ENCODE assay signal across 15 mouse cellular contexts in genomic region chr10:21680789-21681188, GRCm38 (mm10).
DNase-seq lines count a peak whose midpoint lies in the region; ATAC-seq and TF ChIP-seq lines count a peak whose summit lies in the region.
"Had no signal": no experiment of that assay in that cellular context is flagged by ENCODE, and none has a peak within 500 bp of the region (broad histone marks: within the 10 kb centered on the region; RNA-seq: fewer than 3 reads in every experiment).

No protein-coding gene starts in this region.

- TF ChIP-seq EP300 in heart, adult 2 months (IDR thresholded peaks at IDR 0.05; ENCODE audit: insufficient read depth, low read depth, low read length): no peak

- H3K9me3 ChIP-seq in heart, embryonic 11.5 days (replicated peaks; ENCODE audit: control insufficient read depth, low read length): 0 out of 2 replicates have a peak, but pooled peaks cover 2% of the 10 kb centered on the region
- H3K9me3 ChIP-seq in forebrain, embryonic 16.5 days (ENCODE audit: control insufficient read depth, low read length): no peaks in the 10 kb centered on the region
- H3K9me3 ChIP-seq in hindbrain, postnatal 0 days (ENCODE audit: low read length): no peaks in the 10 kb centered on the region
- H3K9me3 ChIP-seq in neural tube, embryonic 13.5 days: no peaks in the 10 kb centered on the region
- no peaks in the 10 kb centered on the region for H3K9me3 ChIP-seq in limb, embryonic 10.5 days (replicated peaks)
- H3K9me3 ChIP-seq: intestine, embryonic 15.5 days; kidney, embryonic 15.5 days; limb, embryonic 15.5 days had no signal

- no peaks in the 10 kb centered on the region; the same call in 1 of the 2 replicates for H3K36me3 ChIP-seq in heart, adult 2 months (ENCODE audit: control insufficient read depth, insufficient read depth, low read length)
- H3K36me3 ChIP-seq in heart, embryonic 11.5 days (ENCODE audit: control insufficient read depth, insufficient read depth, low read length): no peaks in the 10 kb centered on the region
- no peaks in the 10 kb centered on the region for H3K36me3 ChIP-seq in forebrain, embryonic 16.5 days (ENCODE audit: control insufficient read depth, insufficient read depth)
- no peaks in the 10 kb centered on the region for H3K36me3 ChIP-seq in hindbrain, postnatal 0 days (ENCODE audit: insufficient read depth, low read length)
- no peaks in the 10 kb centered on the region for H3K36me3 ChIP-seq in neural tube, embryonic 13.5 days
- H3K36me3 ChIP-seq in limb, embryonic 10.5 days: no peaks in the 10 kb centered on the region
- H3K36me3 ChIP-seq: intestine, embryonic 15.5 days; kidney, embryonic 15.5 days; limb, embryonic 15.5 days had no signal

- H3K9ac ChIP-seq in heart, adult 2 months (ENCODE audit: low read depth, low read length): no peak overlapping the region
- H3K9ac ChIP-seq in heart, embryonic 11.5 days (ENCODE audit: low read depth, low read length): no peak overlapping the region
- no peak overlapping the region for H3K9ac ChIP-seq in forebrain, embryonic 16.5 days (replicated peaks; ENCODE audit: low read depth, low read length)
- H3K9ac ChIP-seq in hindbrain, postnatal 0 days (replicated peaks; ENCODE audit: low read length): no peak overlapping the region
- H3K9ac ChIP-seq in neural tube, embryonic 13.5 days: no peak overlapping the region
- H3K9ac ChIP-seq: intestine, embryonic 15.5 days; kidney, embryonic 15.5 days; limb, embryonic 15.5 days; lung, embryonic 14.5 days had no signal

- H3K79me2 ChIP-seq in heart, adult 2 months (replicated peaks; ENCODE audit: control insufficient read depth, insufficient read depth, low read length): no peaks in the 10 kb centered on the region

- no peak for TF ChIP-seq CTCF in heart, adult 2 months (IDR thresholded peaks at IDR 0.05)
- no peak for TF ChIP-seq CTCF in hindbrain, postnatal 0 days (IDR thresholded peaks at IDR 0.05; ENCODE audit: low read depth)

- no peak overlapping the region for H3K4me2 ChIP-seq in heart, embryonic 11.5 days
- H3K4me2 ChIP-seq in forebrain, embryonic 16.5 days (ENCODE audit: low read length): no peak overlapping the region
- no peak overlapping the region for H3K4me2 ChIP-seq in hindbrain, postnatal 0 days (ENCODE audit: low read depth, low read length)
- H3K4me2 ChIP-seq in neural tube, embryonic 13.5 days: no peak overlapping the region
- H3K4me2 ChIP-seq: intestine, embryonic 15.5 days; kidney, embryonic 15.5 days; limb, embryonic 15.5 days; lung, embryonic 14.5 days had no signal

- DNase-seq in heart, adult 2 months: no peak
- DNase-seq in hindbrain, postnatal 0 days (ENCODE audit: low spot score): peak; percentile 63
- no peak for DNase-seq in limb, embryonic 10.5 days (ENCODE audit: low spot score)
- DNase-seq in kidney, postnatal 36 days: no peak
- DNase-seq in layer of hippocampus, adult 11-12 months (ENCODE audit: low spot score): no peak
- DNase-seq: cerebellum, adult 18-20 months; heart, adult 11 months; lung, embryonic 14.5 days had no signal

- no peaks in the 10 kb centered on the region for H3K27me3 ChIP-seq in heart, adult 2 months (ENCODE audit: control insufficient read depth, insufficient read depth, low read length)
- H3K27me3 ChIP-seq in heart, embryonic 11.5 days (ENCODE audit: control insufficient read depth, insufficient read depth, low read length): no peaks in the 10 kb centered on the region
- no peaks in the 10 kb centered on the region for H3K27me3 ChIP-seq in forebrain, embryonic 16.5 days (replicated peaks; ENCODE audit: control insufficient read depth, insufficient read depth, low read length)
- no peaks in the 10 kb centered on the region for H3K27me3 ChIP-seq in hindbrain, postnatal 0 days (ENCODE audit: insufficient read depth, low read length)
- H3K27me3 ChIP-seq in neural tube, embryonic 13.5 days: no peaks in the 10 kb centered on the region
- no peaks in the 10 kb centered on the region for H3K27me3 ChIP-seq in limb, embryonic 10.5 days (ENCODE audit: low read depth, poor library complexity, severe bottlenecking)
- H3K27me3 ChIP-seq: intestine, embryonic 15.5 days; kidney, embryonic 15.5 days; limb, embryonic 15.5 days; Patski had no signal

- H3K27ac ChIP-seq in heart, adult 2 months: peak overlapping the region; percentile 18
- no peak overlapping the region; the same call in 1 of the 2 replicates for H3K27ac ChIP-seq in heart, embryonic 11.5 days (ENCODE audit: low read depth, low read length)
- H3K27ac ChIP-seq in forebrain, embryonic 16.5 days (ENCODE audit: low read length): no peak overlapping the region
- H3K27ac ChIP-seq in hindbrain, postnatal 0 days: no peak overlapping the region
- no peak overlapping the region for H3K27ac ChIP-seq in neural tube, embryonic 13.5 days (replicated peaks)
- no peak overlapping the region for H3K27ac ChIP-seq in limb, embryonic 10.5 days
- H3K27ac ChIP-seq: intestine, embryonic 15.5 days; kidney, embryonic 15.5 days; limb, embryonic 15.5 days had no signal

- no peak overlapping the region for H3K4me3 ChIP-seq in heart, adult 2 months
- H3K4me3 ChIP-seq in heart, embryonic 11.5 days (ENCODE audit: low read depth, low read length): no peak overlapping the region
- no peak overlapping the region for H3K4me3 ChIP-seq in forebrain, embryonic 16.5 days (replicated peaks; ENCODE audit: low read length)
- H3K4me3 ChIP-seq in hindbrain, postnatal 0 days (ENCODE audit: low read length): no peak overlapping the region
- no peak overlapping the region for H3K4me3 ChIP-seq in neural tube, embryonic 13.5 days
- no peak overlapping the region for H3K4me3 ChIP-seq in limb, embryonic 10.5 days
- H3K4me3 ChIP-seq: intestine, embryonic 15.5 days; kidney, embryonic 15.5 days; limb, embryonic 15.5 days had no signal

- intact Hi-C loops in heart, adult 2 months (cut with DNase I): no loop called here

- peaks cover 17% of the 10 kb centered on the region for H3K4me1 ChIP-seq in heart, adult 2 months (ENCODE audit: control insufficient read depth, insufficient read depth, low read length)
- peaks cover 15% of the 10 kb centered on the region for H3K4me1 ChIP-seq in heart, embryonic 11.5 days (ENCODE audit: control insufficient read depth, insufficient read depth, low read length)
- peaks cover 10% of the 10 kb centered on the region for H3K4me1 ChIP-seq in forebrain, embryonic 16.5 days (replicated peaks; ENCODE audit: control insufficient read depth, insufficient read depth, low read length)
- H3K4me1 ChIP-seq in hindbrain, postnatal 0 days (ENCODE audit: insufficient read depth, low read length): peaks cover 4% of the 10 kb centered on the region; the same call in 1 of the 2 replicates
- peaks cover 13% of the 10 kb centered on the region; the same call in 1 of the 2 replicates for H3K4me1 ChIP-seq in neural tube, embryonic 13.5 days (replicated peaks)
- peaks cover 14% of the 10 kb centered on the region for H3K4me1 ChIP-seq in limb, embryonic 10.5 days
- H3K4me1 ChIP-seq: limb, embryonic 15.5 days had no signal

- WGBS in heart, adult 2 months: 62% methylated on average over 4 of the region's 4 CpGs
- WGBS in heart, embryonic 11.5 days (ENCODE audit: insufficient replicate concordance): 42% methylated on average over 4 of the region's 4 CpGs
- WGBS in forebrain, embryonic 16.5 days: 8% methylated on average over 4 of the region's 4 CpGs
- 30% methylated on average over 4 of the region's 4 CpGs for WGBS in hindbrain, postnatal 0 days
- WGBS in neural tube, embryonic 13.5 days: 26% methylated on average over 4 of the region's 4 CpGs
- 62% methylated on average over 4 of the region's 4 CpGs for WGBS in limb, embryonic 10.5 days

- no peak for TF ChIP-seq POLR2A in heart, adult 2 months (IDR thresholded peaks at IDR 0.05; ENCODE audit: insufficient read depth, low read depth, low read length)

- ATAC-seq in heart, embryonic 11.5 days (replicated peaks; ENCODE audit: insufficient number of reproducible peaks, low FRiP score, low TSS enrichment): no peak
- peak; percentile 81 for ATAC-seq in forebrain, embryonic 16.5 days
- ATAC-seq in hindbrain, postnatal 0 days: peak; percentile 85
- ATAC-seq in neural tube, embryonic 13.5 days (ENCODE audit: low read depth): peak; percentile 75; the same call in 1 of the 2 replicates
- ATAC-seq: intestine, embryonic 15.5 days; Patski had no signal
